Mouse (Mus musculus) left cerebral cortex, adult 9 months (tissue): ENCODE data around the gene Dnajc4.
"Not testable (repeated sequence)": the region's sequence is repeated elsewhere in the genome, so short reads cannot be mapped to it uniquely, and the experiment has no call there.

Experiments used
- DNase-seq, 2 experiments: peaks; one replicate each; pipeline ENCODE4 v3.0.0; 2022; ENCODE audit warnings: low spot score in 2 of 2

The Dnajc4 gene

DNA sequence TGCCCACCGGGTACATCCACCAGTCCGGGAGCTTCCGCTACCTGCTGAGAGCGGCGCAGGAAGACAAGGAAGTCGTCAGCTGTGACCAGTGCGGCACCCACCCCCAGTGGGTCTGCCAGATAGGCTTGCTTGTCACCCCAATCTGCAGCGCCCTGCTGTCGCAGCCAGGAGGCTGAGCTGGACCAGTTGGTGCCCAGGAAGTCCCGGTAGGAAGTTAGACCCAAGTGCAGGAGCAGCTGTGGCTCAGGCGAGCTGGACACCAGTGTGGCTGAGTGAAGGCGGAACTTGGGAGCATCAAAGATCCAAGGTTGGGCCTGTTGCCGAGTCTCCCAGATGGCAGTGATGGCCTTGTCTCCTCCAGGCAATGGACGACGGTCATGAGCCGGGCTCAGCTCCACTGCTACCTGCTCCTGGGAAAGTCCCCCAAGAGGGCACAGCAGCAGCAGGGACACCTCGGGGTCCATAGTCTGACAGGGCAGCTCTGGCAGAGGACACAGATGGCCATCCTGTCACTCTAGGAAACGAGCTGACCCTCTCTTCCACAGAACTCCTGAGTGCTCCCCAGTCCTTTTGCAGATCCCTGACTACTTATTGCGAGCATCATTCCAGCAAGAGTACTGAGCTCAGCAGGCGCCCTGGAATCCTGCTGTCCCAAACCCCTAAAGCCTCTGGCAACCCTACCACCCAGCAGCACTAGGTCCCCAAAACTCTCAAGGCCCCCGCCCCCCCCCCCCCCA lies 3.1 kb upstream of the Dnajc4 start:
- no peak for DNase-seq

DNA sequence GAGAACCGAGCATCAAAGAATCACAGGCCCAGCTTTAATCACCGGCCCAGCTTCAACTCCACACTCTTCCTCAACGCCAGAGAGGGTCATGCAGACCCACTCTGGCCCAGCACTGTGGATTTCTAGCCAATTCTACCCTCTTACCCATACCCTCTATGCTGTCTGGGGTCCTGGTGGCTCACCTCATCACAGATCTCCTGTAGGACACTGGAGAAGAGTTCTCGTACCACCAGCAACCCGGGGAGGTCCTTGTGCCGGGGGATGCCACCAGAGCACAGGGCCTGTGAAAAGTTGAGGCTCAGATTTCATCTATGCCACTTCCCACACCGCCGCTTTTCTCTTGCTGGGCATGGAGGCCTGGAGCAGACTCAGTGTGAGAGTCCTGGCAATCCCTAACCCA lies 2.1 kb upstream of the Dnajc4 start:
- DNase-seq = no peak

DNA sequence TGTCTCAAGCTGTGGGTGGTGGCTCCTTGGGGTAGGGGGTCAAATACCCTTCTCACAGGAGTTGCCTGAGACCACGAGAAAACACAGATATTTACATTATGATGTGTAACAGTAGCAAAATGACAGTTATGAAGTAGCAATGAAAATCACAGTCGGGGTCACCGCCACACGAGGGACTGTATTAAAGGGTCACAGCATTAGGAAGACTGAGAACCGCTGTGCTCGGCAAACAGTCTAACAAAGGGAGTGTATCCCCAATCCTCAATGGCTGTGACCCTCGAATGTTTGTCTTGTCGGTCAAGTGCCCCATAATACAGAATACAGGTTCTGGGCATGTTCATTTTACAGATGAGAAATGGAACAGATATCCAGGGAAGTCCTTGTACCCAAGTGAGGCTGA lies 1.6 kb upstream of the Dnajc4 start:
- no peak for DNase-seq

DNA sequence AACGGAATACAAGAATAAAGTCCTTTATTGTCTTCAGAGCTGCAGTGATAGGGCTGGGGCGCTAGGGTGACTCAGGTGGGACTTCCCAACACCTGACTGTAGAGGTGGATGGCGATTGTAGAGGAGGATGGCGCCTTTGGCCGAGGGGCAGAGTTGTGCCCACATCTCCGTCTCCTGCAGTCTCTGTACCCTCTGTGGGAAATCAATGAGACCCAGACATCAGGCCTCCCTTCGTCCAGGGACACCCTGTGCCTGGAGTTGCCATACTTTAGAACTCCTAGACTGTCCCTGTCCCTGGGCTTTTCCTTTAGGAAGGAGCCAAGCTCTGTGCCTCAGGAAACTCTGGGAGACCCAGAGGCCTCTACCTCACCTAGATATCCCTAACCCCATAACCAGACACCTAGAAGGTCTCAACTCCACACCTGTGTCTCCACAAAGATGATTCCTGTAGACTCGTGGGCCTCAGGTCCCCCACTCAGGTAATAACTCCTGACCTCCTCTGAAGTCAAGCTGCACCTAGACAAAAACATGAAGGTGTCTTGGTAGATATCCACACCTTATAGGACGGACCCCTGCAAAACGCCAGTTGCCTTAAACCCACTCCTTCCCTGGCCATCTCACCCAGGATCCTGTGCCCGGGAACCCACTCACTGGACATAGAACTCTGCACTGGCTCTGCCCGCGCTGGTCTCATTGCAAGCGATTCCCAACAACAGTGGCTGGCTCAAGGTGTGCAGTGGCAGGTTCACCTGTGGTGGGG lies 819 bp upstream of the Dnajc4 start:
- DNase-seq = no peak

DNA sequence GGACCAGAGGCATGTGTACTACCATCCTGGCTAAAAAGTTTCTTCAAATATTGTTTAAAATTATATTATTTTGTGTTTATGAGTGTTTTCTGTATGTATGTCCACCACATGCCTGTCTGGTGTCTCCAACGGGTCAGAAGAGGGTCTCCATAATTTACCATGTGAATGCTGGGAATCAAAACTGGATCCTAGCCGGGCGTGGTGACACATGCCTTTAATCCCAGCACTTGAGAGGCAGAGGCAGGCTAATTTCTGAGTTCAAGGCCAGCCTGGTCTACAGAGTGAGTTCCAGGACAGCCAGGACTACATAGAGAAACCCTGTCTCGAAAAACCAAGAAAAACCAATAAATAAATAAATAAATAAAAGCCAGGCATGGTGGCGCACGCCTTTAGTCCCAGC lies 1.2 kb downstream of the Dnajc4 start:
- not testable (repeated sequence) for DNase-seq

DNA sequence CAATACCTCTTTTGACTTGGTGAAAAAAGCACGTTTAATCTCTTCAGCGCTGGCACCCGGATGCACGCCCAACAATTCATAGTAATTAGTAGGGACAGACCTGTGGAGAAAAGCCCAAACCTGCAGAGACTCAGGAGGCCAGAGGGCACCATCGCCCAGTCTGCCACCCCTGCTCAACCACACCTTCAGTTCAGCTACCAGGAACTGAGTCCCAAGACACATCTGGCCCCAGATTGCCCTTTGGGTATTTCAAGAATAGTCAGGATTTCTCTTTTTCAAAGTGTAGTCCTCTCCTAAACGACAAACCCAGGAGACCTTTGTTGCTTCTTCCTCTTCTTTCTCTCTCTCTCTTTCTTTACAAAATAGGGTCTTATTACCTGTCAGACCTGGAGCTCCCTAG lies 1.7 kb downstream of the Dnajc4 start:
- no peak for DNase-seq

DNA sequence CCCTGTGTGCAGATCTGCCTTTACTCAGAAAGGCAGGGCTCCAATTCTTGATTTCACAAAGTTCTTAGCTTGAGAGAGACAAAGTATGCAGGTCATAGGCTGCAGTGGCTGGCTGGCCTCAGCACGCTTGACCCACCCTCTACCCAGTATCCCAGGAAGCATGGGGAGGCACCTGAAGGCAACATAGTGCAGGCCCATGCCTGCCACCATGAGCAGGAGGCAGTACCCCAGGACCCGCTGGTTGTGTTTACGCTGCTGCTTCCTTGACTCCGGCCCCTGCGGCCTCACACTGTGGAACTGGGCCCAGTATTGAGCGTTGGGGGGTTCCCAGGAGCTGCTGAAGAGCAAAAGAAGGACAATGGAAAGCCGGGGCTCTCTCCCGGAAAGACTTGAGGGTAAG lies 3.1 kb downstream of the Dnajc4 start:
- no peak for DNase-seq

DNA sequence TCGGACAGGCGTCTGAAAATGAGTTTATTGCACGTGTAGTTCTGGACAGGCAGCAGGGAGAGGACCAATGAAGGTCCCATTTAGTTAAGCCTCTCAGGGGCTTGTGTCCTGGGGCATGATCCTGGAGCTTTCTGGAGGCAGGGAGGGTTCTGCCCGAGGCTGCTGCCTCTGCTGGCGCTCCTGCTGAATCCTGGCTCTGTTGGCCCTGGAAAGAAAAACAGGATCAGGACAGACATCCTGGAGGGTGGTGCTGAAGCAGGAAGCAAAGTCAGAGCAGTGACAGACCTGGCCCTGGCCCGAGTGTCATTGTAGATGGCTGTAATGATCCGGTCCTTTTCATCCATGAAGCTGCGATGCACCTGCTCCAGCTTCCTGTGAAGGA lies 4.5 kb downstream of the Dnajc4 start:
- no peak for DNase-seq

DNA sequence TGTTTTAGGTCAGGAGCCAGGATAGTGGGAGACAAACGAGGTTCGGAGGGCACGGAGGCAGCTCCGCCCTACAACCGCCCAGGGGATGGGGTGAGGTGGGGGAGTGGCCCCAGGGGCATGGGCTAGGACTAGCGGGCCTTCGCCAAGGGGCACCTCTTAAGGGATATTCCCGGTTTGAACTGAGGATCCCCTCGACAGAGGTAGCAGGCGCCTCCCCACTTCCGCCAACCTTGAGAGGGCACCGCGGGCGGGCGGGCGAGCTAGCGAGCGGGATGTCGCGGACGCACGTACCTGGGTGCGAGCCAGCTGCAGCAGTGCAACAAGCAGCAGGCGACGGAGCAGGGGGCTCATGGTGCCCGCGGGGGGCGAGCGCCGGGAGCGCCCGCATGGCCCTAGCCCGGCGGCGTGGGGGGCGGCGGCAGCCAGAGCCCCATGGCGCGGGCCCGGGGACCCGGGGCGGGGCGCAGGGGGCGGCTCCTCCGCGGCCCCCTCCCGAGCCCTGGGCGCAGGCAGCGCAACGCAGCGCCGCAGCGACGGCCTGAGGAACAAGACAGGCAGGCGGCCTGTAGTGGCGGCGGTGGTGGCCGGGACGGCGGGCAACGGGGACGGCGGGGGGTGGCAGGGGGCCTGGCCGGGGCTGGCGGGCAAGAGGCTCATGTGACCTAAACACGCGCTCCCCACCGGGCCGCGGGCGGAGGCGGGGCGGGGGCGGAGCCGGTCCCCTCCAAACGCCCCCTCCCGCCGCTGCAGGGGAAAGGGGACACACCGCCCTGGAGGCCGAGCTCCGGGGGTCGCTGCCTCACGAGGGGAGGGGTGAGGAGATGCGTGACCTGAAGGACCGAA lies 5.1 kb downstream of the Dnajc4 start, which contains the start of gene Vegfb:
TSS of gene Vegfb (minus strand) at position 591 of the 843 bp plus-strand sequence.
- DNase-seq = peak in 1 of 2 experiments; percentile 51

DNA sequence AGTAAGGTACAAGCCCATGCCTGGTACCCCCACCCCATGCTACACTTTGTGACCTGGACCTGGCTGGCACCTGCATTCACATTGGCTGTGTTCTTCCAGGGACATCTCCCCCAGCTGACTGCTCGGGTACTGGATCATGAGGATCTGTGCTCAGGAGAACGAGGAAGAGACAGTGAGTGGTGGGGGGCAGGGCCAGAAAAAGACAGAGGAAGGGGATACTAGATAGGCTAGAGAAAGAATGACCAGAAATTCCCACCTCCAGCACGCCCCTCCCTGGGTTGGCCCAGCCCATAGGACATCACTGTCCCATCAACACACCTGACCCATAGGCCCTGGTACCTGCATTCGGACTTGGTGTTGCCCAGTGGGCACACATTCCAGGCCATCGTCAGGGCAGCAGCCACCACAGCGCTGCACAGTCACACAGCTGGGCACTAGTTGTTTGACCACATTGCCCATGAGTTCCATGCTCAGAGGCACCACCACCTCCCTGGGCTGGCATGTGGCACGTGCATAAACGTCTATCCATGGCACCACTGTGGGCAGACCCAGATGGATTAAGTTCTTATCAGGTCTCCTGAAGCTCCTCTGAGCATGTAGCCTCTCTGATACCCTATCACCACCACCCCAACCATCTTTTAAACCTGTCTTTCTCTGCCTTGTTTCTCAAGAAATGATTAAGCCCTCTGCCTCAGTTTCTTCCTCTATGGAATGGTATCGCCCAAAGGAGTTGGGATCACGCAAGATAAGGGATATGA lies 6.2 kb downstream of the Dnajc4 start:
- no peak for DNase-seq

DNA sequence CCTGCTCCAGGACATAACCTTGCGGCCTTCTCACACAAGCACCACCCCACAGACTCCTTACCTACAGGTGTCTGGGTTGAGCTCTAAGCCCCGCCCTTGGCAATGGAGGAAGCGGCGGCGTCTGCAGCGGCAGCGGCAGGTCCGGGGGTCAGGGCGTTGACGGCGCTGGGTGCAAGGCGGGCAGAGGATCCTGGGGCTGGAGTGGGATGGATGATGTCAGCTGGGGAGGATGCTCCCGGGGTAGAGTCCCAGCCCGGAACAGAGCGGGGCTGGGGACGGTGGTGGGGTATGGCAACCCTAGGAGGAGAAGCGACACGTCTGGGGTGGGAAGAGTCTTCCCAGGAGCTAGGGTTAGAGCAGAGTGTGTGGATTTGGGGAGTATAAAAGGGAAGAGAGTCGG lies 7.1 kb downstream of the Dnajc4 start:
- DNase-seq = no peak

DNA sequence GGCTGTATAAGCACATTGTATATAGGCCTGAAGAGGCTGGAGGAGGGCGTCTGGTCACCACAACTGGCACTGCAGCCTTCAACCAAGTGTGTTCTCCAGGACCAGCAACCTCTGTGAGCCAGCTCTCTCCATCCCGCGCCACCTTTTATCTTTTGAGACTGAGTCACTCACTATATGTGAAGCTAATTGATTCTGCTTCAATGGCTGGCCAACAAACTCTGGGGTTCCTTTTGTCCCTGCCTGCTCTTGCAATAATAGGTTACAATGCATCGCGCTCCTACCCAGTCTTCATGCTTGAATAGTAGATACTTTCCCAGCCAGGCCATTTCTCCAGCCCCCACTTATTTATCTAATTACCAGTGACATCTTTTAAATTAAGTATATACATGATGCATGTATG lies 8.8 kb downstream of the Dnajc4 start:
- no peak for DNase-seq

DNA sequence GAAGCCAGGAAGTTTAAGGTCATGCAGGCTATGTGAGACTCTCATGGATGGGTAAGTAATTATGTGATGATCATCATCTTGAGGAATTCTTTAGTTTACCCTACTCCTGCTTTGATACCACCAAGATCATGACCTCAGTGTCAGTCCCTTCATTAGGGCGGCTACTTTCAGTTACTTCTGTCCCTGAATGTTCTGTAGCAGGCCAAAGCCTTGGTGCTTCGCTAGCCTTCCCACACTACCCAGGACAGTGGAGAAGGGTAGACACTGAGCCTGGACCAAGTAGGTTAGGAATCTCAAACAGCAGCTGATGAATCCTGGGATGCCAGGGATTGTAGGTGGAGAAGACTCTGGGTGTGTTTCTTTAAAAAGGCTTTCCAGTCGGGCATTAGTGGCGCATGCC lies 10.9 kb downstream of the Dnajc4 start:
- DNase-seq = no peak

DNA sequence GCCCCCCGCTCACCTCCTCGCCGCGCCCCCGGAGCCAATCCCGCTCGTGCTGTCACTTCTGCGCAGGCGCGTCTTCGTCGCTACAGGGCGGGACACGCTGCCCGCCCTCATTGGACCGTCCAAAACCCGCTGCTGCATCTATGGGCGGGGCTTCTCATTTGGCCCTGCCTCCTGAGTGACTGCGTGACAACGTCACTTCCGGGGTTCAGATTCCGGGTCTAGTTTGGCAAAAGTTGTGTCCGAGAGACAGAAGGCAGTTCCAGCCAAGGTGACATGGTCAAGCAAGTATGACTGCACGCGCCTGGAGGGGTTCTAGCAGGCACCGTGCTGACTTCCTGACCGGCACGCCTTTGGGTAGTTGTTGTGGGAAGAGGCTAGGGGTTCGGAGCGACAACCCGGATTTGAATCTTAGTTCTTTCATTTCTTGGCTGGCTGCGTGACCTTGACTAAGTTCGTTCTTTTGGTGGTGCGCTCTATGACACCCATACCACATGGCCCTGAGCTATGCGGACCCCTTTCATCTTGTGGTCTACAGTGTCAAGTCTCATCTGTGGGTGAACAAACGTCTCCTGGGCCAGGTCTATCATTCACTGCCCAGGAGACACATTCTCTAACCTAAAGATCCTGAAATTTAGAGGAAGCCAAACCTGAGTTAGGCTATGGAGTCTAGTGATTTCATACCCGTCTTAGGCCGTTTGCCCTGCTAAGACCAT lies 11.8 kb downstream of the Dnajc4 start, which contains the start of gene Fkbp2:
TSS of gene Fkbp2 (minus strand) at position 121 of the 713 bp plus-strand sequence.
- DNase-seq = peak; percentile 97 to 98

DNA sequence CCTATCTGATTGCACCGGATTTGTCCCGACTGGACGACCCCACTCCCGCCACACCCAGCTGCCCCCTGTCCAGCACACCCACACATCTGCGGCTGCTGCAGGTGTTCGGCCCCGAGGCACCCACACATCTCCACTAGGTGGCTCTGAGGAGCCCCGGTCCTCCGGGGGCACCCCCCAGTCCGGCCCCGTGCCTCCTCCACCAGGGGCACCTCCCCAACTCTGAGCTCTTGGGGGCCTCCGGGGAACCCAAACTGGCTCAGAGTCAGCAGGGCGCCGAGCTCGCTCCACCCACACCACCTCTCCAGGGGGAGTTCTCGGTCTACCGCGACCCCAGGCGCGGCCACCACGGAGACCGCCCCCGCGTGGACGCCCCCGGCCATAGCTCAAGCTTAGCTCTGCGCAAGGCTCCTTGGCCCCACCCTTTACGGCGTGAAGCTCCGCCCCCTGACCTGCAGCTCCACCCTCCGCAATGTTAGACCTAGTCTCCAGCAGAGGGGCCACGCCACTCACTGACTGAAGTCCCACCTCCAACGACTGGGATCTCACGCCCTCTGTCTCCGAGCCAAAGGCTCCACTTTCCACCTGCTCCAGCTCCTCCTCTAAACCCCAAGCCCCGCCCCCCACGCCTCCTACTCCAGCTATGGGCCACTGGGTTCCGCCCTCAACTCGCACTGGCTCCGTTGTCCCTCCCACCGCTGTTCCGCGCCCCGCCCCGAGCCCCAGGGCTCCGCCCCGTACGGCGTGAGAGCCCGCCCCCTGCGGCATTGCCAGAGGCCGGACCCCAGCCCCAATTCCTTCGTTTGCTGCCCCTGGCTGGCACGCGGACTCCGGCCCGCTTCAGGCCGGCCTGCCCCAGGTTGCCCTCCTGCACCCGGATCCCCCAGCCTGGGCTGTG lies 12.6 kb downstream of the Dnajc4 start:
- peak; percentile 99 for DNase-seq

DNA sequence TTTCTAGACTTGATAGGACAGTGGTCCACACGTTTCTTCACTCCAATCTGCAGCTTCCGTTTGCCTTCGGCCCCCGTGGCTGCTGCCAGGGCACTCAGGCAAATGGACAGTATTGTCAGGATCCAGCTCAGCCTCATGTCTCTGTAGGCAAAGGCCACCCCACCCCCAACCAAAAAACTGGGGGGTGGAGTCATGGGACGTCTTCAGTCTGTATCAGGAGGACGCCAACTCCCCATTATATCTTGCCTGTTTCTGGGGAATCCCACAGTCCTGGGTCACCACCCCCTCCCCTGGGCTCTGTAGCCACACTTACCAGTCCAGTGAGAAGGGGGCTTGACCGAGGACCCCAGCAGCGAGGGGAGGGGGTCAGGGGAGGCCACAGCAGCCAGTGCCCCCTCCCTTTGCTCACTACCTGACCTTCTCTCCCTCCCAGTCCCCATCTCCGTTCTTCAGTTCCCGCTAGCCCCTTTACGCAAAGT lies 13.3 kb downstream of the Dnajc4 start:
- DNase-seq = peak; percentile 58 to 66

DNA sequence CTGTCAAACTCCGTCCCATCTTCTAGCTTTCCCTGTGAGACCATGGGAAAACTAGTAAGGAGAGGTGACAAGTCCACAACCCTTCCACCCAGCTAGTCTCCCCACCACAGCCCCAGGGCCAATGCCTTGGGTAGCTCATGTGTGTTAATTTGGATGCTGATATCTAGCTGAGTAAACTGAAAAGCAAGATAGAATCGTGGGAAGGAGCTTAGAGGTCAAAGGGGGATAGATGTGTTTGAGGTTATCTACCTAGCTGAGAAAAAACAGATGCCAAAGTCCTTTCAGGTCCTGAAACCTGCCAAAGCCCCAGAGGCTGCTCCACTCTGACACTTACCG lies 13.8 kb downstream of the Dnajc4 start:
- no peak for DNase-seq

DNA sequence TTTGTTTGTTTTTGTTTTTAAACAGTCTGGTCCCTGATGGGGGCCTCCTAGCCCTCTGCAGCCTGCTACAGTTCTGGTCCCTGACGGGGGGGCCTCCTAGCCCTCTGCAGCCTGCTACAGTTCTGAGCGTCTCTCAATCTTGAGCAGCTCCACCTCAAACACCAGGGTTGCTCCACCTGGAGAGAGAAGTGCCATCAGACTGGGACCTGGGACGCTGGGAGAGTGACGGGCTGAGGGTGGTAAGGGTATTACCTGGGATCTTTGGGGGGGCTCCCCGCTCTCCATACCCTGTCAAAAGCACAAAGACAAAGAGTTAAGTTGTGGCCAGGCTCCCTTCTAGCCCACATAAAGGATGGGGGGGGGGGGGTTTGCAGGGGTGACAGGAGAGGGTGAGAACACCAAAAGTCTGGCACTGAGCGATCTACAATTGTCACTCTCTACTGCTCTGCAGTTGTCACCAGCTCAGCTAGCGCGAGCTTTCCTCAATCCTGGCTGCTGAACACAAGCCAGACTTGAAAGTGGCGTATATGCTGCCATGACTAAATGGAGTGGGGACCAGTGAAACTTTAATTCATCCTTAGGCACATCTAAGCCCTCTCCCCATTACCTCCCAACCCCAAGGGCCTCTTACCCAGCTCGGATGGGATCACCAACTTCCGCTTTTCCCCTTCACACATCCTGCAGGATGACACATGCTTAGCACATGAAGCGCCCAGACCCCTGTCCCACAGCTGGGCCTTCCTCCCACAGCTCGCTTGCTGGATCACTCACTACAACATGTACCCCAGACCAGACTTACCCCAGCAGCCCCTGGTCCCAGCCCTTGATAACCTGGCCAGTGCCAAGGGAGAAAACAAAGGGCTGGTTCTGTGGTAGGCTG lies 14.4 kb downstream of the Dnajc4 start:
- no peak for DNase-seq
